Mouse (Mus musculus) T-helper 2 cell (primary cell): ENCODE measurements around the gene Susd6.

ENCODE experiments used
- in situ Hi-C: fragments of 300-600 bp; cut with MboI, MseI; formaldehyde crosslinking; loops from one replicate; pipeline ENCODE4 v1.15.1; 2025; ENCODE audit warnings: high pct_unique_total_duplicates

The Susd6 gene

DNA sequence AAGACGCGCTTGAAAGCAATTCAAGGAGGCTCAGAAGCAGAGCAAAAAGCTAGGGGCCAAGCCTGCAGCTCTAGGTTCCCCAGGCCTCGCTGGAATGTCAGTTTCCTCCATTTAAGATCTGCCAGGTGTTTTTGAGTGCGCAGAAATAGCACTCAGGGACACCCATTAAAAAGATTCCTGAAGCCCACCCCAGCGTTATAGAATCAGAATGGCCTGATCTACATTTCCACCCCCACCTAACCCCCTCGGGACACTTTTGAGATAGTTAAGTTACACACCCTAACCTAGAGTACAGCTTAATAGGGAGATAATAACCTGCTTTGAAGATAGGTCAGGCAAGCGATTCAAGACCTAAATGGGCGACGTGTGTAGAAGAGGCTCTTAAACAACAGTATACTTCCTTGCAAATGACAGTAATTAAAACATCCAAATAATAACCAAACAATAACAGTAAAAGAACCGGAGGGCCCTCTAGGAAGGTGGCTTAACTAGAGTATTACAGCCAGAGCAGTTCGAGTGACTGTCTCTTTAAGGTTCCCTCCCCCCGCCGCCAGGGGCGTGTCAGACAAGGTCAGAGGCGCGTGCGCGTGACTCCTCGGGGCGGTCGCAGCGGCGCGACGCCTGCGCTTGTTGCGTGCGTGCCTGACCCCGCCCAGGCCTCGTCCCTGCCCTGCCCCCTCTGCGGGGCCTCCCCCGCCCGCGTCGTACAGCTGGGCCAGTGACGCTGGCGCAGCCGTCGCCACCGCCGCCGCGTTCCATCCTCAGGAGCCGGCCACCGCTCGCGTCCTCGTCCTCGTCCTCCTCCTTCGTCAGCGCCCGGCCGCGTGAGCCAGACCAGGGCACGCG, at the start of gene Susd6:
Susd6 (plus strand) TSS at position 662 of the 846 bp plus-strand sequence.
- in situ Hi-C loops = no loop called here

DNA sequence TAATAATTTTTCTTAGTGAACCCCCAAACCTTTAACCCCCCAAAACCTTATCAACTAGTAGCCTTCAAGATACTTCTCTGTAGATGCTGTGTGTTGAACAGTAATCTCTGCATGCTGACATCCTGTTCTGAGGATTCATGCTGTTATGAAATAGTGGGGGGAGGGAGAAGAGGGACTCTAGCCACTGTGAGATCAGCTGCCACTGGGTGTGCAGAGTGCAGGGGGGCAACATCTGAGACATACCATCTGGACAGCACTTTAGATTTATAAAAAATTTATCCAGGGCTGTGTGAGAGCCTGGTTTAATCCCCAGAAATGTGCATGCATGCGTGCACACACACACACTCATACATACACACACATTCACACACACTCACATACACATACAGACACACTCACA, 45.7 kb upstream of the Susd6 start:
- in situ Hi-C loops = no loop called here

DNA sequence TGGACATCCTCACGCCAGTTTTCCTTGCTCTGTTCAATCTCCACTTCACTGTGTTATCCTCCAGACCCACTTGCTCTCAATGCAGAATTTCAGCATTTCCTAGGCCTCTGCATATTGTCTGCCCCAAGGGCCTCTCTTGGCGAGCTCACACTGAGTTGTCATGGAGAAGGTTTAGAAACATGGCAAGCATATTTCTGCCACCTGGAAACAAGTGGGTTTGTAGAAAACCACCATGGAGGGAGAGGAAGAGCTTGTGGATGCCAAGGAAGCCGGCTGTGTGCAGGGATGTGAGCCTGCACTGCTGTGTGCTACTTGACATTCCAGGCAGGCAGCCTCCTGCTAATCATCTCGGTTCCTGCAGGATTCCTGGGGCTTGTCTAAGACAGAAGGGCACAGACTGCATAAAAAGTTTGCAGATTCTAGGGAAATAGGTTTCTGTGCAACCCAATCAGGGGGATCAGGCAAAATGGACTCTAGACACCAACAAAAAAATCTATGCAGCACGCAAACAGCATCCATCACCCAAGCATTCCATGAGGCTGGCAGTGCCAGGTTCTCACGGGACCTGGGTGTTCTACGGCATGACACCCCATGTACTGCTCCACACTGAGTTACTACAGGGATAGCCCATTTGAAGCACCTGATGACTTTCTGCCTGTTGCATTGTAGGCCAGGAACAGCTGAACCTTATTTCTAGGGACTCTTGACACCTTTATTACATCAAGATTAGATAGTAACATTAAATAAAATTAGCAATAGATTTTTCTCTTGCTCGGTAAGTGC, 44.1 kb upstream of the Susd6 start:
- in situ Hi-C loops = no loop called here

DNA sequence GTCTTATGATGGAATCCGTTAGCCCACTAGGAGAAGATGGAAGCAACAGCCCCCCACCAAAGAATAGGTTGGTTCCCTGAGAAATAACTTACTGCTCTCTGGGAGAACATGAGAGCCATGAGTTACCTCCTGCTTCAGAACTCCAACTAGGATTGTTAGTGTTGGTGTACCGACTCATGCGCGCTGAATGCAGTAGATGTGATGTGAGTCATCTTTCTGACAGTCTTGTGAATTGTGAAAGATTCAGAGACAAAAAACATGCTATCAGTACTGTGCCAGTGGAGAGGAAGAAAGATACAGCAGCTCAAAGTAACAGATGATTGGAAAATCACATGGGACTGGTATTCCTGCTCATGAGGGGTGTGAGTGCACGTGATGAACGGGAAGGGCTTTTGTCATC, 38.8 kb upstream of the Susd6 start:
- in situ Hi-C loops = no loop called here

DNA sequence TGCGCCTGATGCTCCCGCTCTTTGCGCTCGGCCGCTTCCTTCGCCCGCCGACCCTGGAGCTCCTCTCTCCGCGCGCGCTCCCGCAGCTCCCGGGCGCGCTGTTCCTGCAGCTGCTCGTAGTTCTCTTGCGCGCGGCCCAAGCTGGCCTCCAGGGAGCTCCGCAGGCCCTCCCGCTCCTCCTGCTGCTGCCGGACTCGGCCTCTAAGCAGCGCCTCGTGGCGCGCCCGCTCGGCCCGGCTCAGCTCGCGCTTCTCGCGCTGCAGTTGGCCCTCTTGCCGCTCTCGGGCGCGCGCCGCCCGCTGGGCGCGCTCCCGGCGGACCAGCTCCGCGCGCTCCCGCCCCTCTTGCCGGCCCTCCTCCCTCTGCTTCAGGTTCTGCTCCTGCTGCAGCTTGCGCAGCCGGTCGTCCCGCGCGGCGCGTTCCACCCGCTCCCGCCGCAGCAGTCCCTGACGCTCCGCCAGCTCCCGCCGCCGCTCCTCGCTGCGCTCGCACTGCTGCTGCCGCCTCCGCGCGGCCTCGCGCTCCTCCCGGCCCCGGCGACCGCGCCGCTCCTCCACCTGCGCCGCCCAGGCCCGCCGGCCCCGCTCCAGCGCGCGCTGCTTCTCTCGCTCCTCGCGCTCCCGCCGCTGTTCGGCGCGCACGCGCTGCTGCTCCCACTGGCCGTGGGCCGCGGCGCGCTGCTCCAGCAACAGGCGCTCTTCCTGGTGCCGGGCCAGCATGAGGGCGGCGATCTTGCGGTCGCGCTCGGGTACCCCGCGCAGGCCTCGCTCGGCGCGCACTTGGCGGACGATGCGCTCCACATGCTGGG, 32.4 kb upstream of the Susd6 start:
- in situ Hi-C loops = no loop called here

DNA sequence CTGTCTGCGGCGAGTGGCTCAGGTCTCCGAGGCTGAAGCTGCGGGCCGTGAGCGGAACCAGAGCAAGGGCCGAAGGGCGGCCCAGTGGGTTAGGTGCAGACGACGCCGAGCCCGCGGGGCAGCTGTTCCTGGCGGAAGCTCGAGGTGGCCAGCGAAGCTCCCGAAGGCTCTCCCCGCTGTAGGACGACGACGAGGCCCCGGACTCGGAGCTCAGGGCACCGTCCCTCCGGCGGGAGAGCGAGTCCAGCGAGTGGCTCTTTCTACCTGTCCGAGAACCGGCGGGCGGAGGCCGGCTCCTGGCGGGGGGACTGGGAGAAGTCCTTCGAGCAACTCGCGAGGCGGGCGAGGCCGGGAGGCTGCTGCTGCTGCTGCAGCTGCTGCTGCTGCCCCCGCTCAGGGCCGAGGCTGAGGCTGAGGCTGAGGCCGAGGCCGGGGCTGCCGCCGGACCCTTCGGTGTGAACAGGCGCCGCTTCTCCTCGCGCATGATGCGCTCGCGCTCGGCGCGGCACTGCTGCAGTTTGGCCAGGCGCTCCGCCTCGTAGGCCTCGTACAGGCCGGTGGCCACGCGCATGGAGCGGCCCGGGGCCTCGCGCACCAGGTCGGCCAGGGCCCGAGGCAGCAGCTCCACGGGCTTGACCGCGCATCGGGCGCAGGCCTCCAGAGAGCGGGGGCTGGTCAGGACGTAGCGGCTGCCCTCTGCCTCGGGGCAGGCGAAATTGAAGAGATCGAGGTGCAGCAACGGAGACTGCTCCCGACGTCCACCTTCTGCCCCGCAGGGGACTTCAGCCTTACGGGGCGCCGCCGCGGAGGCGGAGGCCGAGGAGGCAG, 31.5 kb upstream of the Susd6 start:
- in situ Hi-C loops = no loop called here

DNA sequence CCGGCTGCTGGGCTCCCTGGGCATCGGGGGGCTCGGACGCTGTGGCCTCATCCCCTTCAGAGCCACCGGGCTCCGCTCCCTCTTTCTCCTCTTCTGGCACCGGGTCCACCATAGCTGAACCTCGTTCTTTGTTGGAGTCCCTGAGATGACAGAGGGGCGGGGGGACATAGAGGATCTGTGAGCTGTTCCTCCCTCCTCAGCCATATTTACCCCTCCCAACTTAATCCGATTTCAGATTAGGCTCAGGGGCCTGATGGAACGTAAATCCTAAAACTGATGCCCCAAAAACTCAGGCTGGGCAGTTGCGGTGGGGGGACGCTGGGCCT, 31.0 kb upstream of the Susd6 start:
- in situ Hi-C loops = no loop called here

DNA sequence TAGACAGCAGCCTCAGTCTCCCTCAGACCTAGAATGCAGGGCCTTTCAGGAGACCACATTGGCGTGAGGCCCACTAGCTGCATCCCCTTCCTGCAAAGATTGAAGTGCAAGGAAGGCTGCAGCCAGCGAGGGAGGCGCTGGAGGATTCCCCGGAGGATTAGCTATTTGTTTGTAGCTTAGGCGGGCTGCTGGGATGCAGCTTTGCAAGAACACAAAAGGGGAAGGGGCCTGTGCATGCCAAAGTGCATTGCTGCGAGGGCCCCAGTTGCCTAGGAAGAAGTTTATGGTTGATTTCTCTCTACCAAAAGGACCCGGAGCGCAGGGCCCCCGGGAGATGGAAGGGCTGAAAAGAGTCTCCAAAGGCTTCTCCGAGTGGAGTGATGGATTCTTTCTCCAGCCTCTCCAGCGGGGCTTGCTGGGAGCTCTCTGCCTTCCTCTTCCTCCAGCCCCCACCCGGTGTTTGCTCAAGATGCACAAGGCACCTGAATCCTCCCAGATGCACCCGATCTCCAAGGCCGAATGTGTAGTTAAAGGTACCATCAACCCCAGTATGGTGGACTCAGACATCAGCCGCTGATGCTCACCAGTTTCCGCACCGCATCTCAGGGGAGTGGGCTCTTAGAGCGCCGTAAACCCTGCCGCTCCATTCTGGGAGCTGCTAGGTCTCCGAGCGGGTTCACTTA, 30.5 kb upstream of the Susd6 start:
- in situ Hi-C loops = loop anchor here (5.0 kb wide), 1 partner anchor 142 kb away; no protein-coding TSS in a partner anchor

DNA sequence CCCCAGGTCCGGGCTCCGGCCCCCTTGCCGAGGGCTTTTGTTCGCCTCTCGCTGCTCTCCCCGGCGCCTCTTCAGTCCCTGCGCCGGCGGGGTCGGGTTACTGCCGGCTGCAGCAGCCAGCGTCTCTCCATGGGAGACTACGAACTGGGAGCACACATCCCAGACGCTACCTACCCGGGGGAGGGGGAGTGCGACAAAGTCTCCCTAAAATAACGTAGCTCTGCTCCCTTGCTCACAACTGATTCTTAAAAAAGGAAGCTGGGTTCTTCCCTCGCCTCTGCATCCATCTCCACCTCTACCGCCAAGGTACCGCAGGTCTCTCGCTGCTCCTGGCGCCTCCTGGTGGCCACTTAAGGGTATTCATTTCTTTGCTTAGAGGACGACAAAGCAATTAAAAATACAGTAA, 29.9 kb upstream of the Susd6 start, which contains the start of gene Ccdc177:
Ccdc177 (minus strand) TSS at position 292 of the 406 bp plus-strand sequence.
- in situ Hi-C loops = loop anchor here (5.0 kb wide), 1 partner anchor 142 kb away; no protein-coding TSS in a partner anchor

DNA sequence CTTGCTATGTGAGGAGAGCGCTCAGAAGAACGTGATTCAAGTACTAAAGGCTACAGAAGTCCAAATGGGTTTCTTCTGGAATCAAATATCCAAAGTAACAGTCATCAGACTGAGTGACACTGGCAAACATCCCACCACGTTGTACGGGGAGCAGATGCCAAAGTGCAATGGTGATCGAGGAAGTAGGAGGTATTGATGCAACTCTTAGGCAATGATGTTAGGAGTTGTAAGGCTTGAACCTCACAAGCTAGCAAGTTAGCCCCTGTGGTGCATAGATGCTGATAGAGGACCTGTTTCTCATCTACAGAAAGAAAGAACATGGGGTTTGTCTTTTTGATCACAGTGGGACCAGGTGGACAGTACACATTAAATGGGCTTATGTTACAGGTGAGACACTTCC, 27.3 kb upstream of the Susd6 start:
- in situ Hi-C loops = loop anchor here (5.0 kb wide), 1 partner anchor 139 kb away; no protein-coding TSS in a partner anchor

DNA sequence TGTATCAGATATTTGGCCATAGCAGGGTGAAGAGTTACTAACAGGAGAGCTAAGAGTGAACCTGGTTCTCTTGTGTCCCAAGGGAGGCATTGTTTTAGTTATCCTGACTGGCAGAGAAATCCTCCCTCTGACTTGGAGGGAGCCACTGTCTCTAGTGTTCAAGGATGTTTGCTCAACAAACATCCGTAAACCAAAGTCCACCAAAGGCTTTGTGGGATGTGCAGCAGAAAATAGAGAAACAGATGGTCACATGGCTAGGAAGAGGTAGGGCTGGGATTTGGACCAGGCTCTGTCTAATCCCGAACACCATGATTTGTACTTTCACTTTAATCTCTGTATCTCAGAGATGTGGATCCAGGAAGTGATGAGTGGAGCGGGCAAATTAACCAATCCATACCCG, 26.2 kb upstream of the Susd6 start:
- in situ Hi-C loops = loop anchor here (5.0 kb wide), 1 partner anchor 138 kb away; no protein-coding TSS in a partner anchor

DNA sequence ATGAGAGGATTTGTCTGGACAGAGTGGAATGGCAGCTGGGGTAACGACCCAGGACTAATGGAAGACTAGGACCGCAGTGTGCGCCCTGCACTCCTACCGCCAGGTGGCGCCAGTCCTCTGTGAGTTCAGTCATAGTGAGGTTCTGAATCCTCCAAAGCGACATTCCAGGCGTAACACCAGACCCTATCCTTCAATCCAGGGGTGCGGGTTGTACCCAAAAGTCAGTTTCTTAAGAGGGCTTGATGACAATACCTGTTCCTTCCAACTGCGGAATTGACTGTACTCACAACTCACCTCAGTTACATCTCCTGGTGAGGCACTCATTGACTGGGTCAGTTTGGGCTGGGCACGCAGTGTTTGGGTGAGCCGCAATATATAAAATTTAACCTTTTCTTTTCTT, 20.6 kb upstream of the Susd6 start:
- in situ Hi-C loops = loop anchor here (5.0 kb wide), 1 partner anchor 753 kb away; no protein-coding TSS in a partner anchor

DNA sequence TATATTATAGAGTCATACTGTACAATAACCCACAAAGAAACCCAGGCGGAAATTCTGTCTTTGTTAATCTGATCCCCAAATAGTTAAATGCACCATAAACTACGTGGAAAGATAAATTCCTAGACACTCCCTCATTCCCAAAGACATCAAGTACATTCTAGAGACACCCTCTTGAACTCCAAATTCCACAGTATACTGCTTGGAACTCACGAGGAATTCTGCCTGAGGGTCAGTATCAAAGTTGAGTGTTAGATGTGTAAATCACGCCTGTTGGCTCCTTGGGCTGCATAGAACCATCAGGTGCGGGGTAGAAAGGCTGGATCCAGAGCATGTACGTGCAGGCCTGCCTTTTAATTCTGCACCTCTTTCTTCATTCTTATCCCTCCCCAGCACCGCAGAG, 15.5 kb upstream of the Susd6 start:
- in situ Hi-C loops = loop anchor here (5.0 kb wide), 1 partner anchor 748 kb away; no protein-coding TSS in a partner anchor

DNA sequence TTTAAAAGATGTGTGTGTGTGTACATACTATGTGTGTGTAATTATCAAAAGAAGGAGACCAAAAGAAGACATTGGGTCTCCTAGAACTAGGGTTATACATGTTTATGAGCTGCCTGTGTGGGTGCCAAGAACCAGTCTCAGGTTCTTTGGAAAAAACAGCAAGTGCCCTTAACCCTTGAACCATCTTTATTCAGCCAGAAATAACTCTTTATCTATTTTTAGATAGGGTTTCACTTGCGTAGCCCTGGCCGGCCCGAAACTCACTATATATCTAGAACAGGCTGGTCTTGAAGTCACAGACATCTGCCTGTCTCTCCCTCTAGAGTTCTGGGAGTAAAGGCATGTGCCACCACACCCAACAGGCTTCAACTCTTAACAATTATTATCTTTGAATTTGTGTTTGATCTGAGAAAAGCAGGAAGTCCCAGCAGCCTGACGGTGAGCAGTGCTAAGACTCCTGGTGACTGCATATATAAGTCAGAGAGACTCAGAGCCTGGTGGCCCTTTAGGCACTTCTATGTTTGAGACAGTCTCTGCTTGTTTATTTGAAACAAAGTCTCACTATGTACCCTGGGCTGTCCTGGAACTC, 14.2 kb upstream of the Susd6 start:
- in situ Hi-C loops = no loop called here

DNA sequence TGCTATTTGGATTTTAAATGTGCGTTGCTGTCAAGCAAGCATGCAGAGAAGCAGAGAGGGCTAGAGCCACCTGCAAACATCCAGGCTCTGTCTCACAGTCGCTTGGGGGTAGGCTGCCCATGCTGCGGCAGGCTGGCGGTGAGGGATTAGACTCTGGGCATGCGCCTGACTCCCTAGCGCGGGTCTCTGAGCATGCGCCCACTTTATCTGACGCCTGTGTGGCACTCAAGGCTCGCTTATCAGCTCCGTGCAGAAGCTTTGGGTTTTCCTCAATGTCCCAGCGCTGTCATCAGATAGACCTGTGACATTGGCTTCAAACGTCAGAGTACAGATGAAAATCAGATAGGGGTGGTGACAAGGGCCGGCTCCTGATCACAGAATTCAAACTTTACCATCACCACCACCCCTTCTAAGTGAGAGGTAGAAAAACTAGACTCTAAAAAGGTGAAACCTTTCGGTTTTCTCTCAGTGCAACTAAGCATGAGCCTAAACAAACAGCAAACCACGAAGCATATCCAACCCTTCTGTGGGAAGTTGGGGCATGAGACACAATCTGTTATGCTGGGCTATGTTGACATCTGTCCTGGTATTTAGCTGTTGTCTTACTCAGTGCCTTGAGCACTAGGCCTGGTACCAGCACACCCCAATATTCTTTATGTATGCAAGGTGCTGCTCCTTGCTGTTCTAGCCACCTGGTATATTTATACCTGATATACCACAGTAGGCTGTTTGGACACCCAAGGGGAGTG, 11.9 kb upstream of the Susd6 start:
- in situ Hi-C loops = no loop called here

DNA sequence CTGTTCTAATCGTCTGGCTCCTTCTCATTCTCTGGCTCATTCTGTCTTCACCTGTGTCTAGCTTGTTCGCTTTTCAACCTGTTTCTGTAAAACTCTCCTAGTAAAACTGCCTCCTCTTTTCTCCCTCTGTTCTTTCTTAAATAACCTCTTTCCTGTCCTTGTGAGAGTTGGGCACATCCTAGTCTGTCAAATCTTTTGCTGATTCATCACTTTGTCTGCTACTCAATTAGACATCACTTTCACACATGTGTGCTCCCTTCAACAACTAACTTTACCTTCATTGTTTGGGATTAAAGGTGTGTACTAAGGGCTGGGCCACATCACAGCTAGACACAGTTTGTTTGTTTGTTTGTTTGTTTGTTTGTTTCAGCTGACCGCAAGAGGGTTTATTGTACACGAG, 10.6 kb upstream of the Susd6 start:
- in situ Hi-C loops = no loop called here

DNA sequence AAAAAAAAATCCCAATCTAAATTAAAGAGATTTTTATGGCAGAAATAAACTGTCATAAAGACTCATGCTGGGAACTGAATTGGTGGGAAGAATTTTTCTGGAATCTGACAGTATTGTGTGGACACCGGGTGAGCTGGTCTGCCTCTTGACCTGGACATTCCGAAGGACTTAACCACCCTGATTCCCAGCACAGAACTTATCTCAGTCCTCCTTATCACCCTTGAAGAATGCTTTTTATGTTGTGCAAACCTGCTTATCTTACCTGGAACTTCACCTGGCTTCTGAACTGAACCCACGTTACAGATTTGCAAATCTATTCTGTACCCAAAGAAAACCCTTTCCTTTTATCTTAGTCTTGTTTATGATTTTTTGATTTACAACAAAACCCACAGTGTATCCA, 8.1 kb upstream of the Susd6 start:
- in situ Hi-C loops = no loop called here

DNA sequence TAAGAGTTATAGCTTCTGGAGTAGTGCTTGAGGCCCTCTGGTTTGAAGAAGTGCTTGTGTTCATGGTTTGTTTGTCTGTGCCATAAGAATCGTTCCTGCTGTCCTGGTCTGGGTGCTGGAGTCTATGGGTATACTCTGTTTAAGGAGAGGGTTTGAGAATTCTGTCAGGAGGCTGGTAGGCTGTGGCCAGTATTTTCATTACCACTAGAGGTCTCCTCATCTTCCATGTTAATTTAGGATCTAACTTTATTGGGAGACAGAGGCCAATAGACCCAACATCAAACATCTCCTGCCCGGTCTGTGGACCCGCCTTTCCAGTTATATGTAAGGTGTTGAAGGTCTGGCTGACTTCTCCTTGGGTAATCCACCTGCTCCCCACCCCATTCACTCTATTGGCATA, 7.4 kb upstream of the Susd6 start:
- in situ Hi-C loops = no loop called here

DNA sequence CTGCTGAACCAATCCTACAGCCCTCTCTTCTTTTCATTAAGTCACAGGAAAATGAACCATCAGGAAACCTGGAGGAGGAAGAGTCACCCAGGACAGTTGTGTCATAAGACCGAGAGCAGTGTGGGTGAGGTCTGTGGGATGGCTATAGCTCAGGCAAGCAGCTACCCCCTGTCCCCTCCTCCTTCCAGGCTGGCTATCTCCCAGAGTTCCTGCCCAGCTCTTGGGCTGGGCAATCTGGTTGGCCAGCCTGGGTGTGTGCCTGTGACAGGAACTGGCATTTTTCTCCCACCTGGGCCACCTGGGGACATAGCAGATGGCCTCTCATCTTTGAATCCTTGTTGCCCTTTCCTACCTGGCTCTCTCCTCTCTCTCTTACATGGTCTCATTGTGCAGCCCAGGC, 6.4 kb upstream of the Susd6 start:
- in situ Hi-C loops = no loop called here
